Mouse (Mus musculus): Measurements from ENCODE around the gene Upk1a. TPM values are rescaled to one million over a fixed set of nuclear protein-coding genes. Genes with fewer than 3 reads are reported as not detected.

Upk1a gene
- total RNA-seq, 2 experiments from 2014 or later = 0.24 to 0.54 TPM

DNA sequence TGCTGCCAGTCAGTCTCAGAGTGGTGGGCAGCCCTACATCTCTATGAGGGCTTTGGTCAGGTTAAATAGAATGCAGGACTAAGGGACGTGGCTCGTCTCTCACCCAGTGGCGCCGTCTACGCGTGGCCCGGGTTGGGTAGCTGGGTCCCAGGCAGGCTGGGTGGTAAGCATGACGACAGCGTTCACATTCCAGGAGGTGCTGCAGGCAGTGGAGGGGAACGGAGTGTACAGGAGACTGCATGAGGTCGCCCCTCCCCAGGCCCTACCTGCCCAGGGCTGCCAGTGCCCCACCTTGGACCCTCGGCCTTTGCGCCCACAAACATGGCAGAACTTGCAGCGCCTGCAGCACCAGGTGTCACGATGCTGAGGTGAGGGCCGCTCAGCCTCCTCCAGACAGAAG is 31.1 kb downstream of the Upk1a start:
- no peak for DNase-seq
- intact Hi-C loops (cut with DNase I) = no loop called here

- DNase-seq = no peak
- intact Hi-C loops (cut with DNase I) = no loop called here
Measured at GRCm38 (mm10) chr7:30579950-30580349, 32.7 kb downstream of the Upk1a start.

DNA sequence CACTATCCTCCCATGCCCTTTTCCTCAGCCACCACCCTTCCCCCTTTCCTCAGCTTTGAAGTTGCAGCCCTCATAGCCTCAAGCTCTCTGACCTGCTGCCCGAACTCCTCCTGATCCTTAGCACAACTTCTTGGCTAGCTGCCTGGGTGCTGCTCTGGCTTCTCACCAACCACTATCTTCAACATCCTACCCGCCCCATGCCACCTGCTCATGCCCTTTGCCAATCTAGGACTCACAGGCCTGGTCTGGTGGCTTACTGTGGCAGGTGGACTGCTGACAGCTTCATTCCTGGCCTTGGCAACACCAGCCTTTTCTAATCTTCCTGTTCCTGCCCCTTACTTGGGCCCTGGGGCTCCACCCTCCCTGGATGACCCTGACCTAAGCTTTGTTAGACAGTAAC is 39.7 kb downstream of the Upk1a start:
- intact Hi-C loops (cut with DNase I) = no loop called here
- peak; percentile 66 for DNase-seq

GRCm38 (mm10) chr7:30572389-30572788 is 40.3 kb downstream of the Upk1a start:
- DNase-seq = no peak
- intact Hi-C loops (cut with DNase I) = no loop called here

- intact Hi-C loops (cut with DNase I) = no loop called here
- no peak for DNase-seq
Measured at GRCm38 (mm10) chr7:30567555-30567954, 45.1 kb downstream of the Upk1a start.

DNA sequence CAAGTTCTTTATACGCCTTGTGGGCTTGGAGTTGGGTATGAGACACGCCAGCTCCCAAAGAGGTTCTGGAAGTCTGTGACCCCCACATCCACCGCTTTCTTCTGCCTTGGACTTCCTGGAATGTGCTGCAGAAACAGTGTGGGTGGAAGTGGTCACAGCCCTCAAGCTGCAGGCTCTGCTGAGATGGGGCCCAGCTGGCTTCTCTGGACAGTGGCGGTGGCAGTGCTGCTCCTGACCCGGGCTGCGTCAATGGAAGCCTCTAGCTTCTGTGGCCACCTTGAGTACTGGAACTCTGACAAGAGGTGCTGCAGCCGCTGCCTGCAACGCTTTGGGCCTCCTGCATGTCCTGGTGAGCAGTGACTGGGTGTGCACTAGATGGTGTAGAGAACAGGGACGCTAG is 46.6 kb downstream of the Upk1a start:
- DNase-seq = no peak
- intact Hi-C loops (cut with DNase I) = no loop called here

DNA sequence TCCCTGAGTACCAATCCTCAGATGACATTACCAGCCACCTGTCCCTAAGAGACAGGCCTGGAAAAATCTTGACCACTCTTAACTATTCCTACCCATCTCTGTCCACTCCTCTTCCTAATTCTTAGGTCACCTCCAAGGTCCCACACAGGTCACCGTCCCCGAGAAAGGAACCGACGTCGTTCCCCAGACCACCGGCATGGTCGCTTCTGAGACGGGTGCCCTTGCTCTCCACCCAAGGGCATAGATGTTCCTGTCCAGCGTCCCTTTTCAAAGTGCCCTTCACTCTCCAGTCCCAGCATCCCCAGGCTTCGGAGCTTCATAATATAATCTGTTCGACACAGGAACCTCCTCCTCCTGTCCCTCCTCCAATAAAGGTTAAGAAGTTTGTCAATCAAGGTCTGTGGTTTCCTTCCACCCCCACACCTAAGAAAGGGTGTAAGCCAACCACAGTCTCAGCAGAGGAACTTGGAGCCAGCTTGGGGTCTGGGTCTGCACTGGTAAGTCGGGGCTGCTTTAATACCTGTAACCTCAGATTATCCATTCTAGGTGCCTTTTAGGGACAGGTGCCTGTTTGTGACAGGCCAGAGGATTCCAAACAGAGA is 47.6 kb downstream of the Upk1a start, which contains the start of gene Igflr1:
Igflr1 (plus strand) TSS at position 458 of the 602 bp plus-strand sequence.
- intact Hi-C loops (cut with DNase I) = no loop called here
- no peak for DNase-seq

DNA sequence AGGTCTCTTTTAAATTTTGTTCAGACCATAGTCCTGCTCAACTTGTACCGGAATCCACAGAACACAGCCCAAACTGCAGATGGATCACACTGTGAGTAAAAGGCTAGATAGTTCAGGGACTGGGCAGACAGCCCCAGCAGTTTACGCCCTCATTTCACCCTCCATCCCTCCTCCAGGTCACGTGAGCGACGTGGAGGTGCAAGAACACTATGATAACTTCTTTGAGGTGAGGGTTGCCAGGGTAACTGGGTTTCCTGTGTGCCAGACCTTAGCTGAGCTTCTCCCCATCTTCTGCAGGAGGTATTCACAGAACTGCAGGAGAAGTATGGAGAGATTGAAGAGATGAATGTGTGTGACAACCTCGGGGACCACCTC is 48.8 kb downstream of the Upk1a start:
- intact Hi-C loops (cut with DNase I) = no loop called here
- no peak for DNase-seq

DNA sequence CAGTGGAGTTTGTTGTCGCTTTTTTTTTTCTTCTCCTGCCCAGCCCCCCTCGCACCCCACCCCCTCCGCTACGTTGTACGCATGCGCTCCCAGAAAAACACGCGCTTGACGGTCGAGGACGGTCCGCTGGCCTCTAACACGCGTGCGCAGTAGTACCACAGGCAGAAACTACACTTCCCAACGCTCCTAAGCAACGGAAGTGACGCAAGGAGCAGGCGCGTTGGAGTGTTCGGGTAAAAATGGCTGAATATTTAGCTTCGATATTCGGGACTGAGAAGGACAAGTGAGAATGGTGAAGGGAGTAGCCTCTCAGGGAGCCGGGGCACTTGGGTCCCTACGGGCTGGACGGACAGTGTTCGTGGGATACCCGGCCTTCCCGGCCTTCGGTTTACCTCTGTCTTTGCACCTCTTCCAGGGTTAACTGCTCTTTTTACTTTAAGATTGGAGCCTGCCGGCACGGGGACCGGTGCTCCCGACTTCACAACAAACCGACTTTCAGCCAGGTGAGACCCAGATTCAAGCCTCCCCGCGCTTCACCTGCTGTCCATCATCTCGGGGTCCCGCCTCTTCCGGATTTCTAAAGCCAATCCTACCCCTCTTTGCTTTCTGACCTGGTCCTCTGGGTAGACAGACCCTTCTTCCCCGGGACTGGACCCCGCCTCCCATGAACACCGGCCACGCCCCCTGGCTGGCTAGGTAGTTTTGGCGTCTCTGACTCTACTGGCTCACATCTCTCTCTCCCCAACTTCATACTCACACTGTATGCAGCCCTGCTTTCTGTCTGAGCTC is 49.3 kb downstream of the Upk1a start, which contains the start of the genes U2af1l4, Gm49396 and Psenen:
U2af1l4 (plus strand) TSS at position 185 of the 789 bp plus-strand sequence.
Gm49396 (plus strand) TSS at position 228 of the 789 bp plus-strand sequence.
Psenen (minus strand) TSS at position 511 of the 789 bp plus-strand sequence.
- intact Hi-C loops (cut with DNase I) = no loop called here

GRCm38 (mm10) chr7:30562526-30563116 is 50.0 kb downstream of the Upk1a start:
- DNase-seq = no peak

More for the DNA sequence above, 49.3 kb downstream of the Upk1a start, which contains the start of the genes U2af1l4, Gm49396 and Psenen:
- DNase-seq = peak; percentile 98

GRCm38 (mm10) chr7:30560296-30560695 is 52.4 kb downstream of the Upk1a start:
- DNase-seq = no peak
- intact Hi-C loops (cut with DNase I) = no loop called here

More at GRCm38 (mm10) chr7:30562526-30563116, 50.0 kb downstream of the Upk1a start:
- intact Hi-C loops (cut with DNase I) = no loop called here

- DNase-seq = peak; percentile 99
- intact Hi-C loops (cut with DNase I) = no loop called here
Measured at GRCm38 (mm10) chr7:30559443-30559954, 53.1 kb downstream of the Upk1a start, which contains the start of gene Lin37. Gene Lin37 (minus strand): TSS chr7:30559838.

GRCm38 (mm10) chr7:30558656-30559442 is 53.8 kb downstream of the Upk1a start:
- intact Hi-C loops (cut with DNase I) = no loop called here
- DNase-seq = no peak

DNA sequence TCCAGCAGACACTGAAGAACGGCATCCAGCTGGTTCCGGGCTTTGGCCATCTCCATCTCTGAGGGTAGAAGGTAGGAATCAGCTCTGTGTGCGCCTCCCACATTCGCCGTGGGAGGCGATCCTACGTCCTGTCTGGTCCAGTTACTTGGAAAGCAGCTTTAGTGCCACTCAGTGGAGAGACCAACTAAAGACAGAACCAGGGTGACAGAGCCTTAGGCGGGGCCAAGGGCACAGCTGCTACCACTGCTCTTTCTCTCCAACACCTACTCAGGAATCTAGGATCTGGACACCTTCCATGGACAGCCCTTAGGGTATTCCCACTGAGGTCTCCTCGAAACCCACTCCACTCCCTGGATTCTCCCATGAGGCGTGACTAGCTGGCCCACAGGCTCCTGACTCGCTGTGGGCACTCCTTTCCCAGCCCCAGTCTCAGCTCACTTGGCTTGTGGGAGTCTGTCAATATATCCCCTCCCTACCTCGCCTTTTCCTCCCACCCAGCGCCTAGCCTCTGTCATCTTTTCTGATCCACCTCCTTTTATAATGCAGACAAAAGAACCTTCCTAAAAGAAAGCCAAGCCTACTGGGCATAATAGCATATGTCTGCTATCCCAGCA is 54.6 kb downstream of the Upk1a start:
- DNase-seq = no peak
- intact Hi-C loops (cut with DNase I) = no loop called here

- intact Hi-C loops (cut with DNase I) = no loop called here
- no peak for DNase-seq
Measured at GRCm38 (mm10) chr7:30556894-30557536, 55.6 kb downstream of the Upk1a start.

- DNase-seq = no peak
- intact Hi-C loops (cut with DNase I) = no loop called here
Measured at GRCm38 (mm10) chr7:30553810-30554584, 58.6 kb downstream of the Upk1a start.
